Mouse (Mus musculus) midbrain, embryonic 15.5 days (tissue): ENCODE measurements around the gene Lamb1. TPM values are rescaled to one million over a fixed set of nuclear protein-coding genes. Genes with fewer than 3 reads are reported as not detected.

ENCODE experiments used
- ATAC-seq: fragments of 200-750 bp; cut with Nextera tagmentation; replicated peaks from 2 replicates; pipeline ENCODE4 v1.8.0; 2017; ENCODE audit warnings: moderate TSS enrichment
- H3K27ac ChIP-seq: fragments of 300-500 bp; sonication (generic); 2 replicates; pipeline ENCODE4 v1.5.1; 2015; ENCODE audit warnings: mild to moderate bottlenecking, inconsistent platforms
- H3K27me3 ChIP-seq: fragments of 300-500 bp; sonication (generic); replicated peaks from 2 replicates; pipeline ENCODE4 v1.6.1; 2015; ENCODE audit warnings: inconsistent platforms
- H3K36me3 ChIP-seq: fragments of 300-500 bp; sonication (generic); replicated peaks from 2 replicates; pipeline ENCODE4 v1.6.1; 2015; ENCODE audit warnings: inconsistent platforms
- H3K4me1 ChIP-seq: fragments of 300-500 bp; sonication (generic); 2 replicates; pipeline ENCODE4 v1.6.1; 2015; ENCODE audit warnings: inconsistent platforms
- H3K4me2 ChIP-seq: fragments of 300-500 bp; sonication (generic); 2 replicates; pipeline ENCODE4 v1.6.1; 2015; ENCODE audit warnings: inconsistent platforms, mild to moderate bottlenecking, moderate library complexity
- H3K4me3 ChIP-seq: fragments of 300-500 bp; sonication (generic); 2 replicates; pipeline ENCODE4 v1.5.1; 2015; ENCODE audit warnings: mild to moderate bottlenecking, inconsistent platforms
- H3K9ac ChIP-seq: fragments of 300-500 bp; sonication (generic); 2 replicates; pipeline ENCODE4 v1.6.1; 2015; ENCODE audit warnings: mild to moderate bottlenecking, inconsistent platforms
- H3K9me3 ChIP-seq: fragments of 300-500 bp; sonication (generic); 2 replicates; pipeline ENCODE4 v1.6.1; 2016; ENCODE audit warnings: inconsistent platforms
- WGBS: fragments of 180-500 bp; shearing (Covaris S2); methylation state at CpG from one replicate; pipeline ENCODE4 v1.1.7; 2015; ENCODE audit warnings: mixed read lengths; 5-methylcytosine and 5-hydroxymethylcytosine counted together
- polyA plus RNA-seq: library from polyadenylated mRNA; unstranded; fragments of >200 nt; fragmentation: Nextera tagmentation; extraction: Ambion mirVana; gene quantifications from 2 replicates; pipeline ENCODE4 v1.2.1, GENCODE M21; 2015

Lamb1 gene
- polyA plus RNA-seq, 1 experiment from 2014 or later, result 16.6 TPM

DNA sequence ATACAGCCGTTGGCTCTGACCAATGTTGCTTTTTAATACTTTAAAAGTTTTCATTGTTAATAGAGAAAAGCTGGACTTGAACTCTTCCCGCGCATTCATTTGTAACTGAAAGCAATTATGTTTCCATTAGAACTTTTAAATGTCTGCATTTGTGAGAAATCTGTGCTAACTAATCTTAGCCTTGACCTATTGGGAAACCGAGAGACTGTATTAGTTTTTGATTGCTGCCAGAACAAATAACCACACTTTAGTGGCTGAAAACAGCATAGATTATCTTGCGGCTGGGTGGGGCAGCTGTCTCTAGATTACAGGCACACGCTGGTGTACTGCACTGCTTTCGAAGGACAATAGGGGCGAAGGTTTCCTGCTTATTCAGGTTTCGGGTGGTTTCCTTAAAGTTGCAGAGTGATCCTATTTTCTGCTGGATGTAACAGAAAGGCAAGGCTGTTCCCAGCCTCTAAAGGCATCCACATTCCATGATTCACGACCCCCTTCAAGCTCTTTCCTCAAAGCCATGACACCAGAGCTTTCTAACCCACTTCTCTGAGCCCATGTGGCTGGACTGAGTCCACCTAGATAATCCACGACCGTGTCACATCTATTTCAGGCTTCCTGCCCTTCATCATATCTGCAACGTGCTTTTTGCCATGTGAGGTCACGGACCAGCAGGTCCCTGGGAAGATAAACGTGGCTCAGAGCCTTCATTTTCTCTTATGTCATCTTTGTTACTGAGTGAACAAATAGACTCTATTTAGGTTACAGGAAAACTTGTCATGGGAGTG lies 28.5 kb downstream of the Lamb1 start:
- no peaks in the 10 kb centered on the region for H3K4me1 ChIP-seq
- no peaks in the 10 kb centered on the region for H3K36me3 ChIP-seq
- ATAC-seq, result no peak
- no peak overlapping the region for H3K9ac ChIP-seq
- WGBS, result 67% methylated on average over 15 of the region's 15 CpGs
- no peak overlapping the region for H3K4me3 ChIP-seq
- no peak overlapping the region for H3K4me2 ChIP-seq
- no peaks in the 10 kb centered on the region for H3K9me3 ChIP-seq
- no peaks in the 10 kb centered on the region for H3K27me3 ChIP-seq
- H3K27ac ChIP-seq, result no peak overlapping the region

DNA sequence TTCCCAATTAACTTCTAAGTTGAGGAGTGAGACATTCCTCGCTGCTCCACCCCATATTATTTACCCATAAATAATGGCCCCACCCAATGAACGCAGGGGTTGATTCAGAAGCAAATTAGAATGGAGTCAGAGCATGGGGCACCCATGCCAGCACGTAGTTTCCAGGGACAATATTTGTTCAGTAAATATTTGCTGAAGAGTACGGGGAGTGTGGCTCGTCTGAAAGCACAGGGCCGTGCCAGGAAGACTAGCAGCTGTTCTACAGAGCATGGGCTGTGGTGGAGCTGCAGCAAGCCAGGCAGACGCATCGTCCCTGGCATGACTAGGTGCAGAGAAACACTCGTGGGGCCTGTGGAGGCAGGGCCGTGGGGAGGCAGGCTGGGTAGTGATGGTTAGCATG lies 29.5 kb downstream of the Lamb1 start:
- Histone ChIP-seq H3K9me3 (no peaks in the 10 kb centered on the region), H3K36me3 (no peaks in the 10 kb centered on the region), H3K4me1 (no peaks in the 10 kb centered on the region), H3K27ac (no peak overlapping the region), H3K27me3 (no peaks in the 10 kb centered on the region), H3K4me3 (no peak overlapping the region), H3K4me2 (no peak overlapping the region), H3K9ac (no peak overlapping the region)
- 78% methylated on average over 10 of the region's 10 CpGs for WGBS
- ATAC-seq, result no peak

DNA sequence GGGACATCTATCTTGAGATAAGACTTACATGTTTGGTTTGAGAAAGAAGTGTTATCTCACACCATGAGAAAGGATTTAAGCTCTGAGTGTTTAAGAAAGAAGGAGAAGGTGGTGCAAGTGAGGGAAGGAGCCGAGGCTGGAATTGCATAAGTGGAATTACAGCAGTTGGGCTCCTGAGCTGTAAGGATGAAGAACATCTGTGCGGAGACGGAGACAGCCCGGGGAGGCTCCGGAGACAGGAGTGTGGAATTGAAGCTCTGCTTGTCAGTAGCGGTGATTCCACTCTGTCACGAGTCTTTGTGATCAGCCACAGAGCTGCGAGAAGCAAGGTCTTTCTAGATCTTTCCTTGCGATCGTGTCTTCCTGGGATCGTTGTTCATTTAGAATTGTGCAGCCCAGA lies 30.0 kb downstream of the Lamb1 start:
- Histone ChIP-seq H3K9me3 (no peaks in the 10 kb centered on the region), H3K4me2 (no peak overlapping the region), H3K9ac (no peak overlapping the region), H3K27me3 (no peaks in the 10 kb centered on the region), H3K4me1 (no peaks in the 10 kb centered on the region), H3K4me3 (no peak overlapping the region), H3K27ac (no peak overlapping the region), H3K36me3 (no peaks in the 10 kb centered on the region)
- WGBS, result 86% methylated on average over 11 of the region's 11 CpGs
- no peak for ATAC-seq

DNA sequence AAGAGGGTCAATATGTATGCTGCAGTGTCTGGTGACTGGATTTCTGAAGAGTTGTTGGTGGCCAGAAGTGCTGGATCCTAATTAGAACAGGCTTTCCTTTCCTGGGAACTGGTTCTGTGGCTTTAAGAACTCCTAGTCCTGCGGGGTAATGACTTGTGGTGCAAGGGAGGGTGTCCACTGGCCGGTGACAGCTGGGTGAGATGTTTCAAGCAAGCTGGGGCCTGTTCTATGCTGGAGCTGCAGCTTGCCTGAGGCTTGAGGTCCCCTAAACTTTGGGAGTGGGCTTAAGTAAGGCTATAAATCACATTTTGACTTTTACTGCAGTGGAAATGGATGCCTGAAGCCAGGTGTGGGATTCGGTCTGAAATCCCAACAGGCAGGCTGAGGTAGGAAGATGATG lies 30.5 kb downstream of the Lamb1 start:
- 86% methylated on average over 3 of the region's 3 CpGs for WGBS
- no peaks in the 10 kb centered on the region for H3K36me3 ChIP-seq
- no peak for ATAC-seq

DNA sequence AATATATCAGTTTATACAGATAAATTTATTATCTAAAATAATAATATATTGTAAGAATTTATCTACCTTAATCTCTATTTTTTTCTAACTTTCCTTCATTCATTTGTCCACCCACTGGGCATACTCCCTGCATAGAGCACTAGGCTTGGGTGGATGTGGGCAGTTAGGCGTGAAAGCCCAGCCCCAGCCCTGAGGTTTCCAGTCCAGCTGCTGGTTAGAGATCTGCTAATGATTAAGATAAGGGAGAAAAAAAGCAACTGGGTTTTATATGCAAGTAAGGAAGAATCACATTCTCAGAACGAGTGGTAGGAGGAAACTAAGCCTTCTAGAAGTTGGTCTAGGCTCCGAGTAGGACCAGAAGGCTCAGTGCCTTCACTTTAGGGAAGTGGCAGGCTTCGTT lies 31.1 kb downstream of the Lamb1 start:
- Histone ChIP-seq H3K27me3 (no peaks in the 10 kb centered on the region), H3K4me1 (no peaks in the 10 kb centered on the region), H3K4me2 (no peak overlapping the region), H3K9me3 (no peaks in the 10 kb centered on the region), H3K36me3 (no peaks in the 10 kb centered on the region), H3K9ac (no peak overlapping the region), H3K4me3 (no peak overlapping the region), H3K27ac (no peak overlapping the region)
- no peak for ATAC-seq
- 81% methylated on average over 4 of the region's 4 CpGs for WGBS

More for the DNA sequence above, 30.5 kb downstream of the Lamb1 start:
- H3K4me2 ChIP-seq, result no peak overlapping the region
- no peaks in the 10 kb centered on the region for H3K27me3 ChIP-seq
- H3K27ac ChIP-seq, result no peak overlapping the region
- no peaks in the 10 kb centered on the region for H3K9me3 ChIP-seq
- no peak overlapping the region for H3K4me3 ChIP-seq
- H3K4me1 ChIP-seq, result no peaks in the 10 kb centered on the region
- no peak overlapping the region for H3K9ac ChIP-seq

DNA sequence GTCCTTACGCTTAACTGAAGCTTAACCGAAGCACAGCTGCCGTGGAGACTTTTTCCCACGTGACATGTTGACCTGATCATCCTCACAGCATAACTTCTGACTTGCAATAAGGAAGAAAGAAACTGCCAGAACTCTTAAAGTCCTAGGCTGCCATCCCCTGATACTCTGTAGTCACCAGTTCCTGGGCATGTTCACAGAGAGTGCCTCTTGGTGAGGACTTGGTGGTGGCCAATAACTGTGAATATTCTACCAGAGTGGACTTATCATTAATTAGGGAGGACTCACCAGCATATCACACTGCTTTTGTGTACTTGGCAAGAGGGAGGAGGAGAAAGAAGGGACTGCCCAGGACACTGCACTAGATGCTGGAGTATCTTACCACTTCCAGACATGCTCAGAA lies 33.1 kb downstream of the Lamb1 start:
- no peak for ATAC-seq
- no peaks in the 10 kb centered on the region for H3K27me3 ChIP-seq
- no peak overlapping the region for H3K27ac ChIP-seq
- no peak overlapping the region for H3K4me3 ChIP-seq
- no peaks in the 10 kb centered on the region for H3K9me3 ChIP-seq
- 86% methylated on average over 4 of the region's 4 CpGs for WGBS
- 0 out of 2 replicates have a peak, but pooled peaks cover 3% of the 10 kb centered on the region for H3K4me1 ChIP-seq
- no peaks in the 10 kb centered on the region for H3K36me3 ChIP-seq
- H3K9ac ChIP-seq, result no peak overlapping the region
- no peak overlapping the region for H3K4me2 ChIP-seq

DNA sequence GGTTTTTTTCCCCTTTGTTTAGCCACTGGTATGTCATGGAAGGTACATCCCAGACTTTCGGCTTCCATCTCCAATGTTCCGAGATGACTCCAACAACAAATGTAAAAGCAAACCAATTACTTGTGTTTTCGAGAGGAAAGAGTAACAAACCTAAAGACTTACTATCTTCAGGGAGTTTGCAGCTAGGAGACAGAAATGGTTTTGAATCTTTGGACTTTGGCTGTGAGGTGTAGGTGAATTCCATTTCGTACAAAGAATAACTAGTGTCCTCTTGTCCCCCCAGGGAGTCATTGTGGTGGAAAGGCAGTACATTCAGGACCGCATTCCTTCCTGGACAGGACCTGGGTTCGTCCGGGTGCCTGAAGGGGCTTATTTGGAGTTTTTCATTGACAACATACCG lies 33.5 kb downstream of the Lamb1 start:
- no peak for ATAC-seq
- no peaks in the 10 kb centered on the region for H3K36me3 ChIP-seq
- WGBS, result 87% methylated on average over 8 of the region's 8 CpGs

DNA sequence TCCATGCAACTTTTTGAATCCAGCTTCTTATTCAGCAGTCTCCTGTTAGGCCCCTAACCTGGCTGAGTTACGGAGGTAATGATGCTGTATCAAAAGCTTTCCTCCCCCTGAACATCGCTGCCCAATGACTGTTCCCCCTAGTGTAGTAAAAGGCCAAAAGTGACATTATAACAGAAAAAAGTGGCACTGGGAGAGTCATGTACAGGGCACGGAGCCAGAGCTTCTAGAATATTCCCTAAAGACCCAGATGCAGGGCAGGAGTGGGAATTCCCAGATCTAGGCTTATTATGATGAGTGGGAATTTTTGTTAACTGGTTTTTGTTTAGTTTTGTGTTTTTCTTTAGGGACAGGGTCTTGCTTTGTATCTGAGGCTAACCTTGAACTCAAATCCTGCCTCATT lies 34.1 kb downstream of the Lamb1 start:
- Histone ChIP-seq H3K36me3 (no peaks in the 10 kb centered on the region), H3K9ac (no peak overlapping the region), H3K4me2 (no peak overlapping the region), H3K4me1 (0 out of 2 replicates have a peak, but pooled peaks cover 3% of the 10 kb centered on the region), H3K27ac (no peak overlapping the region), H3K27me3 (no peaks in the 10 kb centered on the region), H3K9me3 (no peaks in the 10 kb centered on the region), H3K4me3 (no peak overlapping the region)
- 91% methylated on average over 3 of the region's 3 CpGs for WGBS
- ATAC-seq, result no peak

More for the DNA sequence above, 33.5 kb downstream of the Lamb1 start:
- Histone ChIP-seq H3K4me3 (no peak overlapping the region), H3K27me3 (no peaks in the 10 kb centered on the region), H3K27ac (no peak overlapping the region), H3K4me2 (no peak overlapping the region), H3K9me3 (no peaks in the 10 kb centered on the region), H3K9ac (no peak overlapping the region), H3K4me1 (0 out of 2 replicates have a peak, but pooled peaks cover 3% of the 10 kb centered on the region)

DNA sequence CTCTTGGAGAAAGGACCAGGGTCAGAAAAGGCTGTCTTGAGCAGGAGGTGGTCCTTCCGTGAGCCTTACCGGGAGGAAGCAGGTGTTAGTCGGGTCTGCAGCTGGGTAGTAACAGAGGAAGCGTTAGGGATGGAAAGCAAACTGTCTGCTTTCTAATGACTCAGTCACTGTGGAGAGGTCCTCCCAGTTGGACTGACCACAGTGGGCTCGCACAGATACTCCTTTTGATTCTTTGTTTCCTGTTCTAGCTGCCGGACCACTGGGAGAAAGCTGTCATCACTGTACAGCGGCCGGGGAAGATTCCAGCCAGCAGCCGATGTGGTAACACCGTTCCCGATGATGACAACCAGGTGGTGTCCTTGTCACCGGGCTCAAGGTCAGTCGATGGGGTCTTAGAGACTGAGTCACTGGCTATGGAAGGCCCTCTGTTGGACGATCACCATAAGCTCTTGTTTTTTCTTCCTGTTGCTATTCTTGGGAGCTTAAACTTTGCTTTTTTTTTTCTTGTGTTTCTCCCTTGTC lies 34.7 kb downstream of the Lamb1 start:
- WGBS, result 88% methylated on average over 14 of the region's 14 CpGs
- Histone ChIP-seq H3K4me2 (no peak overlapping the region), H3K4me1 (0 out of 2 replicates have a peak, but pooled peaks cover 3% of the 10 kb centered on the region), H3K9me3 (no peaks in the 10 kb centered on the region), H3K27ac (no peak overlapping the region), H3K27me3 (no peaks in the 10 kb centered on the region), H3K9ac (no peak overlapping the region), H3K36me3 (no peaks in the 10 kb centered on the region), H3K4me3 (no peak overlapping the region)
- ATAC-seq, result no peak

DNA sequence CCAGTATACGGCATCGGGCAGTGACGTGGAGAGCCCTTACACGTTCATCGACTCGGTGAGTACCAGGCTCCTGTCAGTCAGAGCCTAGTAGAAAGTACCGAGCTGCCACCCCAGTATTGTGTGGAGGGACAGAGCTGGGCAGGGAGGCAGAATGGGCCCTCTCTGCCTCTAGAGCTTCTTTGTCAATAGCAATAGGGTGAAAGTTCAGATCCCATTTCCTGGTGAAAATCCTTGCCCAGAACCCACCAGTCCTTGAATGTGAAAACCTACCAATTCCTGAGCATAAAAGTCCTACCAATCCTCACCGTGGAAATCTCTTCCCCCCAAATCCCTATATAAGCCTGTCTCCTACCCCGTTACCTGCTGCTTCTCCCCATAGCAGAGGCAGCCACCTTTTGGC lies 35.2 kb downstream of the Lamb1 start:
- no peak overlapping the region for H3K9ac ChIP-seq
- no peak overlapping the region for H3K4me3 ChIP-seq
- ATAC-seq, result no peak
- WGBS, result 94% methylated on average over 9 of the region's 9 CpGs
- H3K36me3 ChIP-seq, result no peaks in the 10 kb centered on the region
- no peaks in the 10 kb centered on the region for H3K9me3 ChIP-seq
- no peak overlapping the region for H3K27ac ChIP-seq
- H3K4me1 ChIP-seq, result 0 out of 2 replicates have a peak, but pooled peaks cover 3% of the 10 kb centered on the region
- no peak overlapping the region for H3K4me2 ChIP-seq
- H3K27me3 ChIP-seq, result no peaks in the 10 kb centered on the region

DNA sequence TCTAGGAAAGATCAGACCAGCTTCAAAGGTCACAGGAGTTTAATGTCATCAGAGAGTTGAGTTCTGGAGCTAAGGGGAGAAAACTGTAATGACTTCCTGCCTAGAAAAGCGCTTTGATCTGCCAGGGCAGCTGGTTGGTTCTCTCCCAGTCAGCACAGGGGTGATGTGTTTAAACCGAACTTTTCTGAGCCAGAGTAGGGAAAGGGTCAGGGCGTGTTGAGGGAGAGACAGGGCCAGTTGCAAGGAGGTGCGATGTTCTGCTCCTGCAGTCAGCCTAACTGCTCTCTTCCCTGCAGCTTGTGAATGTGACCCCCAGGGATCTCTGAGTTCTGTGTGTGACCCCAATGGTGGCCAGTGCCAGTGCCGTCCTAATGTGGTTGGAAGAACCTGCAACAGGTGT lies 37.2 kb downstream of the Lamb1 start:
- WGBS, result 83% methylated on average over 5 of the region's 5 CpGs
- Histone ChIP-seq H3K36me3 (no peaks in the 10 kb centered on the region), H3K27me3 (no peaks in the 10 kb centered on the region), H3K9ac (no peak overlapping the region), H3K9me3 (no peaks in the 10 kb centered on the region), H3K27ac (no peak overlapping the region), H3K4me2 (no peak overlapping the region), H3K4me3 (no peak overlapping the region), H3K4me1 (0 out of 2 replicates have a peak, but pooled peaks cover 3% of the 10 kb centered on the region)
- ATAC-seq, result no peak

DNA sequence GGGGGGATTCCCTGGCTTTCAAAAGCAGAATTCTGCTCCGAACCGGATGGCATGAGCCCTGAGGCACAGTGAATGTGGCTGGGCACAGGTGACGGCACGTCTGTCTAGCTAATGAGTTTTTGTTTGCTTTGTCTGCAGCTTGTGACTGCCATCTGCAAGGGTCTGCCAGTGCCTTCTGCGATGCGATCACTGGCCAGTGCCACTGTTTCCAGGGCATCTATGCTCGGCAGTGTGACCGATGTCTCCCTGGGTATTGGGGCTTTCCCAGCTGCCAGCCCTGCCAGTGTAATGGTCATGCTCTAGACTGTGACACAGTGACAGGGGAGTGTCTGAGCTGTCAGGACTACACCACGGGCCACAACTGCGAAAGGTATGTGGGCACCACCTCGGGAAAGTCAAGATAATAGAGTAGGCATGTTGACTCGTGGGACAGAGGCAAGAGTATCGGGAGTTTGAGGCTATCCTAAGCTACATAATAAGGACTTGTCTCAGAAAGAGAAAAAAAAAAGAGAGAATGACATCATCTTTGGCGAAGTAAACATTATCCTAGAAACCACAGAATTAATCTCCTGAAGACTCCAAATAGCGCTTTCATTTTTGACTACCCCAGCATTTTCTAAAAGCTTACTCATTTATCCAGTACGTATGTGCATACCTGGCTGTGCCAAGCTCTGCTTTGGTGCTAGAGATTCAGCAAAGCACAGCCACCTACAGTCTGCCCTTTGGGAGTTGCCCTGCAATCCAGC lies 37.9 kb downstream of the Lamb1 start:
- 80% methylated on average over 16 of the region's 16 CpGs for WGBS
- ATAC-seq, result no peak

More for the DNA sequence above, 37.9 kb downstream of the Lamb1 start:
- no peaks in the 10 kb centered on the region for H3K9me3 ChIP-seq
- H3K4me2 ChIP-seq, result no peak overlapping the region
- H3K36me3 ChIP-seq, result no peaks in the 10 kb centered on the region
- H3K4me3 ChIP-seq, result no peak overlapping the region
- 0 out of 2 replicates have a peak, but pooled peaks cover 3% of the 10 kb centered on the region for H3K4me1 ChIP-seq
- no peak overlapping the region for H3K27ac ChIP-seq
- no peak overlapping the region for H3K9ac ChIP-seq
- H3K27me3 ChIP-seq, result no peaks in the 10 kb centered on the region
